Mouse (Mus musculus): ENCODE results near the gene Syngr3.

- TF ChIP-seq HCFC1 (IDR thresholded peaks at IDR 0.05; ENCODE audit: low read depth, low read length) (no peak), POLR2A (IDR thresholded peaks at IDR 0.05; ENCODE audit: control insufficient read depth in 1 of 2, insufficient read depth in 1 of 2, low read depth in 1 of 2, low read length in 2 of 2, poor library complexity in 1 of 2) (no peak)
Measured at GRCm38 (mm10) chr17:24674277-24674676, 15.5 kb downstream of the Syngr3 start.
